Mouse (Mus musculus) heart, adult 11 months (tissue): ENCODE data around the gene Ogdhl.

Experiments
- DNase-seq: peaks from one replicate; pipeline ENCODE4 v3.0.0; 2022

Gene Ogdhl

GRCm38 (mm10) chr14:32381066-32381465 lies 59.2 kb downstream of the Ogdhl start:
- peak; percentile 79 for DNase-seq

- peak; percentile 70 for DNase-seq
These were observed 59.8 kb downstream of the Ogdhl start for GRCm38 (mm10) chr14:32381619-32382018.

GRCm38 (mm10) chr14:32388196-32388595 lies 66.4 kb downstream of the Ogdhl start, which contains the start of gene 1700024G13Rik:
1700024G13Rik (minus strand) TSS chr14:32388391.
- peak; percentile 91 for DNase-seq
